Mouse (Mus musculus): ENCODE results near the gene Ppil1.
"Not testable (repeated sequence)": the region's sequence is repeated elsewhere in the genome, so short reads cannot be mapped to it uniquely, and the experiment has no call there.

Ppil1 gene

GRCm38 (mm10) chr17:29251608-29252390 lies 12.2 kb downstream of the Ppil1 start:
- peak; percentile 59 for DNase-seq (ENCODE audit: low spot score)

- DNase-seq (ENCODE audit: low spot score), result not testable (repeated sequence)
Measured at GRCm38 (mm10) chr17:29251006-29251405, 13.0 kb downstream of the Ppil1 start.

GRCm38 (mm10) chr17:29249512-29249911 lies 14.5 kb downstream of the Ppil1 start:
- peak; percentile 93 for DNase-seq (ENCODE audit: low spot score)

GRCm38 (mm10) chr17:29247881-29248280 lies 16.1 kb downstream of the Ppil1 start:
- DNase-seq (ENCODE audit: low spot score), result no peak

GRCm38 (mm10) chr17:29246602-29247001 lies 17.4 kb downstream of the Ppil1 start:
- peak; percentile 95 for DNase-seq (ENCODE audit: low spot score)

GRCm38 (mm10) chr17:29245725-29246124 lies 18.3 kb downstream of the Ppil1 start:
- peak; percentile 61 for DNase-seq (ENCODE audit: low spot score)

- no peak for DNase-seq (ENCODE audit: low spot score)
Measured at GRCm38 (mm10) chr17:29244912-29245311, 19.1 kb downstream of the Ppil1 start.

GRCm38 (mm10) chr17:29238421-29238945 lies 25.5 kb downstream of the Ppil1 start:
- no peak for DNase-seq (ENCODE audit: low spot score)

- no peak for DNase-seq (ENCODE audit: low spot score)
Measured at GRCm38 (mm10) chr17:29237772-29238420, 26.1 kb downstream of the Ppil1 start, which contains the start of gene Cpne5. Gene Cpne5, minus strand, starts transcription at chr17:29238167.

- DNase-seq (ENCODE audit: low spot score), result no peak
Measured at GRCm38 (mm10) chr17:29237267-29237771, 26.7 kb downstream of the Ppil1 start.

- DNase-seq (ENCODE audit: low spot score), result no peak
Measured at GRCm38 (mm10) chr17:29236111-29236510, 27.9 kb downstream of the Ppil1 start.

- no peak for DNase-seq (ENCODE audit: low spot score)
Measured at GRCm38 (mm10) chr17:29231109-29231508, 32.9 kb downstream of the Ppil1 start.

GRCm38 (mm10) chr17:29220631-29221030 lies 43.4 kb downstream of the Ppil1 start:
- no peak for DNase-seq (ENCODE audit: low spot score)

GRCm38 (mm10) chr17:29218017-29218416 lies 46.0 kb downstream of the Ppil1 start:
- no peak for DNase-seq (ENCODE audit: low spot score)

- DNase-seq (ENCODE audit: low spot score), result no peak
Measured at GRCm38 (mm10) chr17:29216078-29216477, 47.9 kb downstream of the Ppil1 start.

- no peak for DNase-seq (ENCODE audit: low spot score)
Measured at GRCm38 (mm10) chr17:29214655-29215054, 49.3 kb downstream of the Ppil1 start.

GRCm38 (mm10) chr17:29214193-29214456 lies 49.9 kb downstream of the Ppil1 start:
- no peak for DNase-seq (ENCODE audit: low spot score)

- DNase-seq (ENCODE audit: low spot score), result no peak
Measured at GRCm38 (mm10) chr17:29213381-29214192, 50.4 kb downstream of the Ppil1 start.

- DNase-seq (ENCODE audit: low spot score), result no peak
Measured at GRCm38 (mm10) chr17:29211836-29212235, 52.1 kb downstream of the Ppil1 start.

GRCm38 (mm10) chr17:29210037-29210436 lies 53.9 kb downstream of the Ppil1 start:
- DNase-seq (ENCODE audit: low spot score), result no peak

- DNase-seq (ENCODE audit: low spot score), result no peak
Measured at GRCm38 (mm10) chr17:29206052-29206451, 57.9 kb downstream of the Ppil1 start.

GRCm38 (mm10) chr17:29202604-29203003 lies 61.4 kb downstream of the Ppil1 start:
- DNase-seq (ENCODE audit: low spot score), result no peak
